Mouse (Mus musculus) layer of hippocampus, adult 9-11 months (tissue): ENCODE measurements around the gene Dio1.

ENCODE experiments used
- DNase-seq: peaks from one replicate; pipeline ENCODE4 v3.0.0; 2022

Dio1 gene

DNA sequence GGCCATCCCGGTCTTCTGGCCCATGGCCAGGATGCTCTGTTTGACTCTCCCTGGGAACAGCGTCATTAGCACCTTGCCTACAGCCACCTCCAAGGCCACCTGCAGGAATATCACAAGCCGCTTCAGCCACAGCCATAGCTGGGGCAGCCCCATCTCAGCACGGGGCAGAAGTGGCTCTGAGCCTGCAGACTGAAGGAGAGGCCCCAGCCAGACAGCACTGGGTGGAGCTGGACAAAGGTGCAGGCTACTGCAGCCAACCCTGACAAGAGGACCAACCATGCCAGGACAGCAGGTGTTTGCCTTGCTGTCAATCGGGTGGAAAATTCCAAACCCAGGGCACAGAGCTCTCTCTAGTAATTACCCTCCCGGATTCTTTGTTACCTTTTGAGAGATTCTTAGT is at the start of gene Dio1:
TSS of gene Dio1 (minus strand) at position 204 of the 400 bp plus-strand sequence.
- DNase-seq: no peak

DNA sequence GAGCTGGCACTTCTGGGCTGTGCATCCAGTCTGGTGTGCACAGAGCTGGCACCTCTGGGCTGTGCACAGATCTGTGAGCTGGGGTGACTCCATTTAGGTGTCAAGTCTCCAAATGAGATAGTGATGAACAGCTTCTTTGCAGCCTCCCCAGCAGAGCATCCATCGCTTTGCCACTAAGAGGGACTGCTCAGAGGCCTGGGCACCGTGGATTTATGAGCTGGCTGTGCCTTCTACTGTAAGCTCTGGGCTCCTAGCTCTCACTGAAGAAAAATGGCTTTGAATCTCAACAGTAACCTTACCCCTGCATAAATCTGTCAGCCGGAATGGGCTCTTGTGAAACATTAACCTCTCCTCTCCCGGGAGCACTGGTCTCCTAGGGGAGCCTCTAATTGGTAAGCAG is 47.6 kb upstream of the Dio1 start:
- DNase-seq: no peak

DNA sequence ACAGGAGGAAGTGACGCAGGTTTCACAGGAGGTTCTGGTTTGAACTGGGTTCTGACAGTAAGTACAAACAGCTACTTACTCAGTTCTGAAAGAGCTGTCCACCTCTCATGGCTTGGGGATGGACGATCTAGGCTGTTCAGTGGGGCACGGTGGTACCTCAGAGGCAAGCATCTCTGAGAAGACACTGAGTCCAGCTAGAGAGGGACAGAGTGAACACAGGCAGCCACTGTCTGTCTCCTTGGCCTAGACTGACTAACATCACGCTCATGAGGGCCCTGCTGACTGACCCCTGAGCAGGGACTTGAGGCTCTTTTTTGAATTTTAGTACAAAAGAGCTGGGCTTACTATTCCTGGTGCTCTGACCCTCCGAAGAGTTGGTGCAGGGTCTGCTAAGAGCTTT is 47.2 kb upstream of the Dio1 start:
- DNase-seq: no peak

DNA sequence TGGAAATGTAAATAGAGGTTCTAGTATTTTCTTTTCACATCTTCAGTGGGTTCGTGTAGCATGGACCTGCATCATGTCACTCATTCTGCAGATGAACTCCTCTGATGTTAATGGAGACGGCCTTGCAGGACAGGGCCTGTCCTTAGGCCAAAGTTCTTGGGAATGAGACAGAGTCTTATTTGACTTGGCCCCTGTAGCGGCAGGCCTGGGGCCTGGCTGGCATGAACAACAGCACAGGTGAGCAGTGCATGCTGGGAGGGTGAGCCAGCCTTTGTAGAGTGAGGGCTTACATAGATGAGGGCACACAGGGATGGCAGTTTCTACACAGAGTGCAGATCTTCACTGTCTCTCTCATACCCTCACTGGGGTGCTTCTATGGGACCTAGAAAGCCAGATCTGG is 46.6 kb upstream of the Dio1 start:
- DNase-seq: no peak

GRCm38 (mm10) chr4:107351368-107351767 is 44.4 kb upstream of the Dio1 start:
- DNase-seq: no peak

DNA sequence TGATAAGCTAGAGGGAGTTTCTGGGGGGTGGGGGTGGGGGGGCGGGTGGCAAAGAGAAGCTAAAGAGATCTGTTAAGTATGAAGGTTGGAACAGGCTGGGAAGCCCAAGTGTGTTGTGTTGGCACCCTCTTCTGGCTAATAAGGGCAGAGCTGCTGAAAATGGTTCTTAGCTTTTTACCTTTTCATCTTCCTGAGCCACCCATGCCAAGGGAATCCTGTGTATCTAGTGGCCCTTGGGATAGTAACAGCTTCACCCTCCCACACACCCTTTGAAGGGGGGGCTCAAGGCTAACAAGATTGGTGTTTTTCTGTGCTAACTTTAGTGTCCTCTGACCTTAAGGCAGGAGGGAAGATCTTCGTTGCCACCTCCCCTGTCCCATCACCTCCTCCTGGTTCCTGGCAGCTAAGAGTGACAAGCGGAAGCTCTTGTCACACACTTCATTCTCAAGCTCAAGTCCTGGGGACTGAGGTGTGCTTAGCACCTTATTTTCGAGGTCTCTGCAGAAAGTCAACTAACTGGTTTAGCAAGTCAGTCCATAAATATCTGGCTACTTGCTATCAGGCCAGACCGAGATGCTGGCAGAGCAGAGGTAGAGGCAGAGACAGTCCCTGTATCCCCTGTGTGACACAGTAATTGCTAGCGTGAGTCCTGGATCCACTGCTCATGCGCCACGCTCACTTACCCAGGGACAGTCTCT is 42.5 kb upstream of the Dio1 start:
- peak; percentile 38 for DNase-seq

DNA sequence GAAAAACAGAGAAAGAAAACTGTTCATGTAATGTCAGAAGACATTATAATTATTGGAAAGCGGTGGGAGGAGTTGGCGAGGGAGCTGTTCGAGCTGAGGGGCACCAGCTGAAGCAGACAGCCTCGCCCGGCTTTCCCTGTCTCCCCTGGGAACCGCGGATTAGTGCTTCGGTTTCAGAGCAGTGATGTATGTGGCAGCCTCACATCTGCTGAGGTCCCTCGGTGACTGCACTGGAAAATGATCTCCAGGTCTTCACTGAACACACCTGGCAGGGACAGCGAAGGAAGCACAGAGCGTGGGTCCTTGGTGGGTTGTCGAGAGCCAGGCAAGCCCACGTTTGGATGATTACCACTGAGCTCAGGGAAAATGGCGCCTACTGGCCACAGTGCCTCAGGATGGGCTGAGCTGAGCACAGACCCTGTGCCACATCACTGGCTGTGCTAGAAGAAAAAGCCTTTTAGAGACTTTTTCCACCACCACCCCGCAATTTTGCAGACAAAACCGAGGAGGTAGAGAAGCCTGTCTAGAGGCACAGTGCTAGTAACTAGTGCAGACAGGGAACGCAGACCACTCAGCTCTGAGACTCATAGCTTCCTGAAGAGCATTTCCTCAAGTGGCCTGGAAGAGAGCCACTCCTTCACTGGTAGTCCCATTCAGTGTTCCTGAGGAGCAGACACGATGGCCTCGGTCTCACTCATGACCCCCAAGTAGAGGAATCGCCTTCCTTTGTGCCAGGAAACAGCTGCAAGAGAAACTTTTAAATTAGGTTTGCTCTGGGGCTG is 41.8 kb upstream of the Dio1 start:
- DNase-seq: no peak

GRCm38 (mm10) chr4:107347221-107347620 is 40.3 kb upstream of the Dio1 start:
- no peak for DNase-seq

- DNase-seq: peak; percentile 66
Measured at GRCm38 (mm10) chr4:107344612-107345011, 37.6 kb upstream of the Dio1 start.

DNA sequence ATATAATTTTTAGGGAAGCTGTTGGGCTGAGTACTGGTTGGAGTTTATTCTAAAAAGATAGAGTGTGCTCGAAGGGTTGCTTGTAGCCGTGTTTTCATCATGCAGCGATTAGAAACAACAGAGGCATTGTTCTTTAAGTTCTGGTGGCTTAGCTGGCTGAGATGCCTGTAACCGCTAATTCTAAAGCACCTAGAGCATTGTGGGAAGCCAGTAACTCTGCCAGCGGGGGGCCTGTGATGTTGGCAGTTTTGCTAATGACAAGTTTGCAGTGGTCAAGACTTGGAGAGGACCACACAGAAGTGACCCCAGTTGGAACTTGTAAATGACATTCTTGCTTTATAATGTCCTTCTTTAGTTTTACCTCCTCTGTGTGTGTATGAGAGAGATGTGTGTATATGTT is 34.4 kb upstream of the Dio1 start:
- DNase-seq: no peak

GRCm38 (mm10) chr4:107337455-107337854 is 30.5 kb upstream of the Dio1 start:
- DNase-seq: no peak

DNA sequence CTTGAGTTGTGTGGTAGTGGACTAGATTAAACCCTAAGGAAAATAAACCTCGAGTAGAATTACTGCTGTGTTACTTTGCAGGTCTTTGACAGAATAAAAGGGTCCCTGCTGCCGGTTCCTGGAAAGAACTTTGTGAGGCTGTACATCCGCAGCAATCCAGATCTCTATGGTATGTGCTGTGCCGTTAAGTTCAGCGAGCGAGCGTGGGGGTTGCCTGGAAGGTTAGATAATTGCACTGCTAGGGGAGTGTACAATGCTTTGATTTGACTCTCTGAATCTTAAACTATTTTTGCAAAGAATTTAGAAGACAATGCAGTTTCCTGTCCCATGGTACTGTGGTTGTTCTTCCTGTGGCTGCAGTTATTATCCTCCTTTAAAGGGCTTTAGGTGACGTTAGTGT is 29.4 kb upstream of the Dio1 start:
- no peak for DNase-seq

GRCm38 (mm10) chr4:107333514-107333913 is 26.5 kb upstream of the Dio1 start:
- DNase-seq: no peak

DNA sequence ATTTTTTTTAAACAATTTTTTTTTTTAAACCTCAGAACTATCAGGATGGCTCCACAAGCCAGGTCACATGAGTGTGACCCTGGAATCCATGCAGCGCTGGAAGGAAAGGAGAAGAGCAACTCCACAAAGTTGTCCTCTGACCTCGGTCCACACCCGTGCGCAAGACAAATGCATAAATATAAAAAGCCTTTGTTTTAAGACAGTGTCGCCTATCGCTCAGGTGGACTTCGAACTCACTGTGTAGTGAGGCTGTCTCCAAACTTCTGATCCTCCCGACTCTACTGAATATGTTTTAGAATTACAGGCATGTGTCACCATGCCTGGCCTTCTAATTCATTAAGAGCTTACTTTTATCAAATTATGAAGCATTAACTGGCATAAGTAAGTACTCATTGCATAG is 21.6 kb upstream of the Dio1 start:
- DNase-seq: no peak

DNA sequence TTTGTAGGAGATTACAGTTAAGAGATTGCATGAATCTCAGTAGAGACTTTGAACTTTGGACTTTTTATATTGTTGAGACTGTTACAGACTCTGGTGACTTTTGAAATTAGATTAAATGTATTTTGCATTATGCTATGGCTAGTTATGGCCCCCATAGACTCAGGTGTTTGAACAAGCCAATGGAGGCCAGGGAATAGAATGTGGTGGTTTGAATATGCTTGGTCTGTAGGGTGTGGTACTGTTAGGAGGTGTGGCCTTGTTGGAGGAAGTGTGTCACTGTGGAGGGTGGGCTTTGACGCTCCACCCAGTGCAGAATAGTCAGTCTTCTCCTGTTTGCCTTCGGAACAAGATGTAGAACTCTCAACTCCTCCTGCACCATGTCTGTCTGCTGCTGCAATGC is 16.1 kb upstream of the Dio1 start:
- no peak for DNase-seq

DNA sequence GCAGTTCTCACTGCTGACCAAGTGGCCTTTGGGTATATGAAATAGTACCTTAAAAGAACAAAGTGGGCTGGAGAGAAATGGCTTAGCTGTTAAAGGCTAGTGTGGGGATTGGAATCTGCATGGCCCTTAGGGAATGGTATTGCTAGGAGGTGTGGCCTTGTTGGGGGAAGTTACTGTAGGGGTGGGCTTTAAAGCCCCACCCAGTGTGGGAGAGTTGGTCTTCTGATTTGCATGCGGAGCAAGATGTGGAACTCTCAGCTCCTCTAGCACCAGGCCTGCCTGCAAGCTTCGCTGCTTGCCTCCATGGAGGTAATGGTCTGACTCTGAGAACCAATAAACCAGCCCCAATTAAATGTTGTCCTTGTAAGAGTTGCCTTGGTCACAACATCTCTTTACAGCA is 14.1 kb upstream of the Dio1 start:
- DNase-seq: no peak

- DNase-seq: no peak
Measured at GRCm38 (mm10) chr4:107318646-107319045, 11.7 kb upstream of the Dio1 start.

GRCm38 (mm10) chr4:107314479-107314805 is 7.5 kb upstream of the Dio1 start:
- DNase-seq: no peak

DNA sequence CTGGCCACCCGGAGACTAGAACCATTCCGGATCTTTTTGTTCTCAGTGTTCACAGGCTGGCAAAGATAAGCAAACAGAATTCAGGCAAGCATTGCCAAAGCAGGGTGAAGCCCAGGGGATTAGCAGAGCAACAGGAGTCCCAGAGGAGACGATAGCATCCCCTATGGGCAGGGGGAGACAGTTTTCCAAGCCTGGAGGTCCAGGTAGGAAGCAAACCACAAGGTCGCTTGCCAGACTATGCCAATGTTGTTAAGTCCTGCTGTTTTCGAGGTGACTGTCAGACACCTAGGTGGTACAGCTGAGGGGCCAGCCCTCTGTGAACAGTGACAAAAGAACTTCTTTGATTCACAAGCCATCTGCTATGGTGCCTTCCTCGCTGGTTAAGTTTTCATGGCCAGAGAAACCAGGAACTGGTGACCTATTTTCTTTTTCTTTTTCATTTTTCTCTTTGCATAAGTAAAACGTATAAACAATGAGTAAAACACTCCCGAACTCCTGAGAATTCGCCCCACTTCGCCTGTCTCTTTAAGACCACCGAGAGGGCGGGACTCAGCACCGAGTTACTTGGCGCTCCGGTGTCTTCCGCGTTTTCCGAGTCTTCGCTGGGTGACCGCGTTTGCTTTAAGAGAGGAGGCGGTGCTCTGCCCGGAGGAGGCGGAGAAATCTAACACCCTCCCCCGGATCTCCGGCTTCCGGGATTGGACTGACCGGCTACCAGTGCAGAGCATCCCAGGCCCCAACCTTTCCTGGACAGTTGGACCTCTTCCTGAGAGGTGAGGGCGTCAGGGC is 6.9 kb upstream of the Dio1 start, which contains the start of gene Yipf1:
TSS of gene Yipf1 (plus strand) at position 674 of the 789 bp plus-strand sequence.
- DNase-seq: peak; percentile 92

DNA sequence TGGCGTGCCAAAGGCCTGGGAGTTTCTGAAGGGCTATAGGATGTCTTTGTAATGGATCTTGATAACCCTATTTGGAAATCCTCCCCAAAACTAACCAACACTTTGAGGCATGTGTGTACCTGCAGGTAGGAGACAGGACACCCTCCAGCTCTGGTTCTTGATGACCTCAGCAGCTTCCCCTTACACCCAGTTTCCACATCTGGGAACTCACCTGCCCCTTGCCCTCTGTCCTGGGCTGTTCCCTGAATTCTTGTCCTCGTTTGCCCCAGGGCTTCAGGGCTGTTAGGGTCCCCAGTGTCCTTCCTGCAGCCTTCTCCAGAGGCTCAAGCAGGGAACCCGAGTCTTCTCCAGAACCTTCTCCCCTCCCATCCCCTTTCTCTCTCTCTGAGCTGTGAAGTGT is 3.4 kb downstream of the Dio1 start:
- DNase-seq: no peak

DNA sequence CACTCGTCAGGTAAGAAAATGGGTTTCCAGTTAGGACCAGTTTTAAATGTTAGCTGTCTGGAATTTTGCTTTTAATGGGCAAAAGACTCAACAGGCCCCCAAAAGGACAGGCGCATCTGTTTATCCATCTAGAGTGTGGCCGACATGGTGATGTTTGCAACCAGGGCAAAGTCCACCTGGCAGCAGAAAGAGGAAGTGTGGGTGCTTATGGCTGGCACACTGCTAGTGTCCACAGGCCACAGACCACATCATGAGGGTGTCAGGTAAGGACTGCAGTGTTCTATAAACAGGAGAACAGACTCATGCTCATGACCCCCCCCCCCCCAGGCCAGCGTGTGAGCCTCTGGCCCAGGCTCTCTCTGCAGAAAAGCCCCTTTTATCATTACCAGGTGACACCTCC is 4.1 kb downstream of the Dio1 start:
- DNase-seq: no peak

GRCm38 (mm10) chr4:107302221-107302620 is 4.7 kb downstream of the Dio1 start:
- no peak for DNase-seq

DNA sequence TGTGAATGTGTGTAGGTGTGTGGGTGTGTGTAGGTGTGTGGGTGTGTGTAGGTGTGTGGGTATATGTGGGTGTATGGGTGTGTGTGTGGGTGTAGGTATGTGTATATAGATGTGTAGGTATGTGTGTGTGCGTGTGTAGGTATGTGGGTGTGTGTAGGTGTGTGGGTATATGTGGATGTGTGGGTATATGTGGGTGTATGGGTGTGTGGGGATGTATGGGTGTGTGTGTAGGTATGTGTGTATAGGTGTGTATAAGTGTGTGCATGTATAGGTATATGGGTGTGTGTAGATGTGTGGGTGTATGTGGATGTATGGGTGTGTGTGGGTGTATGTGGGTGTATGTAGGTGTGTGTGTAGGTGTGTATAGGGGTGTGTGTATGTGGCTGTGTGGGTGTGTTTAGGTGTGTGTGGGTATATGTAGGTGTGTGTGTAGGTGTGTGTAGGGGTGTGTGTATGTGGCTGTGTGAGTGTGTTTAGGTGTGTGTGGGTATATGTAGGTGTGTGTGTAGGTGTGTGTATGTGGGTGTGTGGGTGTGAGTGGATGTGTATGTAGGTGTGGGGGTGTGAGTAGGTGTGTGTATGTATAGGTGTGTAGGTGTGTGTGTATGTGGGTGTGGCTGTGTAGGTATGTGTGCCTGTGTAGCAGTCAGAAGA is 5.9 kb downstream of the Dio1 start:
- DNase-seq: no peak
